Mouse (Mus musculus) left cerebral cortex, postnatal 14 days (tissue): ENCODE measurements at regions not wholly inside any gene's neighbourhood (a gene's known extent, or its start where the extent isn't known, plus 50 kb on each side); places are given as distances from the start of the nearest gene placed in this dataset.

Experiments
- DNase-seq, 2 experiments: peaks; one replicate each; pipeline ENCODE4 v3.0.0; 2021 to 2022; ENCODE audit warnings: low spot score in 2 of 2, mixed read lengths in 1 of 2
- intact Hi-C: fragments of 180-260 bp; cut with DNase I; formaldehyde crosslinking; loops from one replicate; pipeline ENCODE4 v1.15.1; 2025

DNA sequence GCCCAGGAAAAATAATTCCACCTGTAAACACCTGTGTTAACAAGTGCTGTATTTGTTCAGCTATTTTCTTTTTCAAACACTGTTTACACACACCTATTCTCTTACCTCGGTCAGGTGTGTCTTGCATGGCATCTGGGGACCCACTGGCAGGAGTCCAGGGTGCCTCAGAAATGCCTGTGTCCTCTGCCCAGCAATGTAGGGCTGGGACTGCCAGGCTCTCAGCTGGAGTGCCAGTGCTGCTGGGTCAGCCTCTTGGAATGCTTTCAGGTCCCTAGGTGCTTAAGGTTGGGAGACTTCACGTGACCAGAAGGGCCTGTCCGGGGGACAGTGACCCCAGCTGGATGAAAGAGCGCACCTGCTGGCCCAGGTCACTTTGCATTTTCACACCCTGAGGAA is 112.4 kb upstream of the Id2 start:
- intact Hi-C loops = no loop called here
- no peak for DNase-seq

DNA sequence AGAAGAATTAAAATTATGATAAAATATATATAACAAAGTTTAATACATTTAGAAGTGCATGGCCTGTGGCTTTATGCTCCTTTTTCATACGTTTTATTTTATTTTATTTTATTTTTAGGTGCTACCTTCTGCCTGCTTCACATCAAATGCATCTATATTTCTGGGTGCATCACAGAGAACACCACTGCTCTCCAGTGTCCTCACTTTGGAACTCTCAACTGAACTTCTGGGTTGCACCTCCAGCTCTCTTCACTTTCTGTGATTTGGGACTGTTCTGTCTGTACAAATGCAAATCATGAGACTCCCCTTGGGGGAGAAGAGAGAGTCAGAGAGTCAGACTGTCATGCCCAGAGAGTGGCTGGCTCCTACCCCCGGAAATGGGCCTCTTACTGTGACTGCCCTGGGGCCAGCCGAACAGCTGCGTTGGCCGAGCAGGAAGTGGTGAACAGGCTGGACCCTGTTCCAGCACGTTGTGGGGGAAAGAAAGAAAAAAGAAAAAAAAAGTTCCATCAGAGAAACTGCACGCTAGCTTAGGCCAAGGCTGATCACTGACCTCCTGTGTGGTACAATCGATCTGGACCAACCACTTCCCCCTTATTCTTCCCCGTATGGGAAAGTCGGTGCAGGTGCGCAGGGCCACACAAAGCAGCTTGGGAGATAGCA is 111.9 kb upstream of the Id2 start:
- intact Hi-C loops = no loop called here
- peak; percentile 29 to 50 for DNase-seq

DNA sequence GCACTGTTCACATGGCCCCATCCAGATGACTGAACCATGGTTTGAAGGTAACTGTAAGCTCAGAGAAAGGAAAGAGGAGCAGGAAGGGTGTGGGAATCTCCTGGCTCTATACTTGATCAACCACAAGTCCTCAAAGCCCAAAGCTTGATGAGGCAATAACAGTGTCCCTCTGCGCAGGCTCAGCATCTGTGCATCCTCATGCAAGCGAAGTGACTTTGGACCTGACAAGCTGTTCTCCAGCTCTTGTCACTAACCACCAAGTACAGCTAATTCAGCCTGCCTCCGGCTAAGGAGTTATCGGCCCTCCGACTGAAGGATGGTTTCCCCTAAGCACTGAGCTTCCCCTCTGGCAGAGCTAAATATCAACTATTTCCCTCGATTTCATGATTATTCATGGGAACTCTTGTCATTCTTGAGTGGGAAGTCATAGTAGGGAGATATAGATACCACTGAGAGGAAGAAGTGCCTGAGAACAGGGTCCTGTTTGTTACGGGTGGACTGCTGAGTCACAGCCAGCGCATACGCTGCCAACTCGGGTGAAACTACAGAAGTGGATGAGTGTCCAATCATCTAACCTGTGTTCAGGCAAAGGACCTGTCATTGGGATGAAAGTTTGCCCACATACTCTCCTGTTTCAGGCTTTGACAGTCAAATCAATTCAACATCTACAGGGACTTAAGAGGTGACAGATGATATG is 106.6 kb upstream of the Id2 start:
- intact Hi-C loops = no loop called here
- no peak for DNase-seq

DNA sequence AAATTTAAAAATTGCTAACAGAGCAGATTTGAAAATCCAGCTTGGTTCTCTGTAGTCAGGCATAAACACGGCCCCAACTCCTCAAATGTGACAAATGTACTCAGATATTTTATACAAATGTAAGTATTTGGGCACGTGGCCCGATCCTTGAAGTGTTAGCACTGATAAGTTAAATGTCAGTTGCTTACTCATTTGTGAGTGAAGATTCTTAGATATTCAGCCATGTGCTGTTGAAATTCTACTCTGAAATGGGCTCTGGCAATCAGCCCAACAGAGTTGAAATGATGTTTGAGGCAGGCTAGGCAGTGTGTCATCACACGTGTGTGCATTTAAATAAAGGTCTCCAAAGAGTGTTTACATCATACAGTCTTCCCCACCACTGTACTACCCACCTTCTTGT is 103.2 kb upstream of the Id2 start:
- intact Hi-C loops = no loop called here

DNA sequence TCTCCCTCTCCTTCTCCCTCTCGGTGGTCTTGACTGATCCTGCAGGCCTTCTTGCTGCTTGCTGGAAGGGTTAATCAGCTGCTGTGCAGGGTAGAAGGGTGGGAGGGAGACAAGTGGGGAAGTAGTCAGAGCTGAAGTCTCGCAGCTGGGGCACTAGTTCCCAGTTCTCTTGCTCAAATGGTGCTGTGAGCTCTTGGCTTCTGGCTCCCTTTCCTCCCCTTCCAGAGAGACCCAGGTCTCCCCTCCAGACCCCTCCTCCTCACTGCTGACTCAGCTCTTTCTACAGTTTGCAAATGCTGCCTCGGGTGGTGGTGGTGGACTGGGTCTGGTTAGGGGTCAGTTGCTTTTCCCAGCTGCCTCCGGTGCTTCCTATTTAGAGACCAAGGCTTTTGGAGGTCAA is 100.8 kb upstream of the Id2 start:
- no peak for DNase-seq
- intact Hi-C loops = no loop called here

More for the DNA sequence above, 103.2 kb upstream of the Id2 start:
- no peak for DNase-seq

DNA sequence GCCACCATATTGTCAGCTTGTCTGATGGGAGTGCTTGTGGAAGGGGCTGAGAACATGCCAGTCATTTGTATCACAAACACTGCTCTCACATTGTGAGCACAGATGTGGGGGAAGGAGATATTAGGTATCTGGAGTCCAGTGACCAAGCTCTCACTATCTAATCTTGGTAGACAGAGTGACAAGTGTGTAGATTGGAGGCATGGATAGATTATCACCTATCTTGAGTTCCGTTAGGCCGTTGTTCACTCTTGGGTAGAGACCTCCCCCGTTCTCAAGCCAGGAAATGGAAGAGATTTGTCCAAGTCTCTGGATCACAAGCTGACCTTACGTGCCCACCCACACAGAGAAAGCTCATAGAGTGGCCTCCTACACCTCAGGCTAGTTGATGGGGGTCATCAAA is 99.1 kb upstream of the Id2 start:
- intact Hi-C loops = no loop called here
- DNase-seq = no peak

DNA sequence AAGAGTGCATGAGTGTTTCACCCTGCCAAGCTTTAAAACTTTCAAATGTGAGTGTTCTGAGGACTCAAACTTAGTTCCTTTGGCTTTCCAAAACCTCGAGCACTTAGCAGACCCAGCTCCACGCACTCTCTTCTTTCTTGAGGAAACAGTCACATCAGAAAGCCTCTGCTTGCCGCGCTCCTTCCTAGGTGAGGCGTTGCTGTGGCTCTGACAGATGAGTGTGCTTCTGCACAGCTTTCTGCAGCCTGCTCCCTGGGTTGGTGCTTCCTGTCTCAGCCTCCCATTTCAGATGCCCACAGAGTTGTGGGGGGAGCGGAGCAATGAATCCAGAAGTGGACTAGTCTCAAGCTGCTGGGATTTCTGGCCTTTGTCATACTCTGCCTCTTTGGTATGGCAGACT is 95.3 kb upstream of the Id2 start:
- intact Hi-C loops = no loop called here
- no peak for DNase-seq

DNA sequence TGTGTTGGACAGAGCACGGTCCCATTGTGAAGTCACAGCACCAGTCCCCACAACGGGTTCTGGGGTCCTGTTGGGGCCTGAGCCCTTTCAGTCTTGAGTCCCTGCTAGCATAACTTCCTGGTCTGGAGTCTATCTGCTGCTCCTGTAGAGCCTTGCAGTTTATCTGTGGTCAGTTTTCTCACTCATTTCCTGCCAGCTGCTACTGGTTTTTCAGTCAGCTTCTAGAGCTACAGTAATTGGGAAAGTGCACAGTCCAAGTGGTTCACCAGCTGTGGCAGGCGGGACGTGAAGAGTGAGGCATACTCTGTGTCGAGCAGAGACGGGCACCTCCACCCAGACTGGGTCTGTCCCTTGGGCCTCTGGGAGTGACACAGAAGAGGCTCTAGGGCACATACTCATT is 93.4 kb upstream of the Id2 start:
- intact Hi-C loops = no loop called here
- DNase-seq = peak in 1 of 2 experiments; percentile 32

DNA sequence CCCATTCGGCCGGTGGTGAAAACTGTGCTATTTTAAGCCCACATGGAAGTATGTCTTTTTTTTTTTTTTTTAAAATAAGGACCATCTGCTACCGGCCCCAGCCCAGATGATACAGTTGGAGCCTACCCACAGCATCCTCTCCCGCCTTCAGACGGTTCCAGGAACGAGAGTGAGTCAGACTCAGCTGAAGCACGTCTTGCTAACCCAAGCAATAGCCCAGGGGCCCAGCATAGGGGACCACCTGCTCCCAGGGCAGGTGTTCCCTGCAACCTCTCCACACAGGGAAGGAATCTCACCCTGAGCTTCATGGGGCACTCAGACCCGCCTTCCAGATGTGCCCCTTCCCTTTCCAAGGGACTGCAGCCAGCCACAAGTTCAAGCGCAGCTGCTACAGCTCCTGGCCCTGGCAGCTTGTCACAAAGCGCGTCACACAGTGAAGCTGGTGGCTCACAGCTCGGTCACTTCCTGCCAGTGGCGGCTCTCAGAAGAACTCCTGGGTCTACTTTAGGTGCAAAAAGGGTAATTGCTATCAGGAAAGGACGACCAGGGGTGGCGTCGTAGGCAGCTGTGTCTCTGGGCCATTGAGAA is 92.3 kb upstream of the Id2 start:
- peak; percentile 68 to 83 for DNase-seq
- intact Hi-C loops = no loop called here

DNA sequence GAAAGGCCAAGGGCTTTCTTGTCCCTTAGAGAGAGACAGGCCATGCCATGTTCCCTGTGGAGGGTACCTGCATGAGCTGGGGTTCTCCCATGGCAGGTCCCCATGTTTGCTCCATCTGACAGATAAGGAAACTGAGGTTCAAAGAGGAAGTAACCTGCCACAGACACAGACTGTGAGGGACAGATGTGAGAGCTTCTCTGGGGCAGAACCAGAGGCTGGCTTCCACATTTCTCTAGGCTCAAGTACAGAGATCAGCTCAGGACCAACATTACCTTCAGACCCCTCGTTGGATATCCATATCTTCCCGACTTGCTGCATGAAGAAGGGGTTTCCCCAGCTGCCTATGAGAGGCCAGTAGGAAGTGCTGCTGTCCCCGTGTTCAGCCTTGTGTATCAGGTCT is 91.6 kb upstream of the Id2 start:
- intact Hi-C loops = no loop called here
- no peak for DNase-seq

DNA sequence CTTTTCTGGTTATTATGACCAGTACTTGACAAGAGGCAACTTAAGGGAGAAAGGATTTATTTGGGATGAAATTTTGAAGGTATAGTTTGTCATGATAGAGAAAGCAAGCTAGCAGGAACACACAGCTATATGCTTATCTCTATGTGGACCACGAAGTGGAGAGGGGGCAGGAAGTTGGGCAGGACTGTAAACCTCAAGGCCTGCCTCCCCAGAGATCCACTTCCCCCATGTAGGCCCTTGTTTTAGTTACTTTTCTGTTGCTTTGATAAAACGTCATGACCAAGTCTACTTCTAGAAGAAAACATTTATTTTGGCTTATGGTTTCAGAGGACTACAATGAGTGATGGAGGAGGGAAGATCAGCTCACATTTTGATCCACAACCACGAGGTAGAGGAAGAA is 90.3 kb upstream of the Id2 start:
- intact Hi-C loops = no loop called here
- DNase-seq = no peak

DNA sequence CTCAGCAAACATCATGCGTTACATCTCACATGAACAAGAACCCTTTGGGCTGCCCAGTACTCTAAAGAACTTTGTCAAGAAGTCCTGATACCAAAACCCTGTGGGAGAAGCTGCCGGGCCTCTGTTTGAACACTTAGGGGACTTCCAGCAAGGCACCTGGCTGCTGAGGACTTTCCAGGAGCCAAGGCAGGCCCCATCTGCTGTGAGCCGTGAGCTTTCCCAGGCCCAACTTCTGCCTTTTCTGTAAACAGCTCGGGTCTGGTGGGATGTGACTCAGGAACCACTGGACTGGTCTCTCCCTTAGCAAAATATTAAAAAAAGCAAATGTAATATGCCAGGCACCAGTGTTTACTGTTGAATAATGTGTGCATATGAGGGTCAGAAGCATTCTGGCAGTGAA is 85.7 kb upstream of the Id2 start:
- intact Hi-C loops = no loop called here
- no peak for DNase-seq

DNA sequence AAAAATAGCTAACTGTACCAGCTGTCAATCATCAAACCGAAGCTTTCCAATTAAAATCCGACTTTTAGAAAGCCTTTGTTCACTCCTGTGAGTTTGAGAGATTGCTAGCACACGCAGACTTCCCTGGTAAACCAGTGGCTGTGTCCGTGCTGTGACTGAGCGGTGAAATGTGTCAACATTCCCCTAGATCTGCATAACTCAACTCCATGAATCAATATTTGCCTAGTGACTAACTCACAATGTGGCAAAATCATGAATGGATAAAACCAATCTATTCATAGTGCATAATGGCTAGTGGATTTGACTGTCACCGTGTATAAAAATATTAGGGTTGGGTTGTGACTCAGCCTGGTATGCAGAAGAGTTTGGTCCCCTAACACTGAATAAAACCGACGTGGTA is 84.4 kb upstream of the Id2 start:
- intact Hi-C loops = no loop called here
- no peak for DNase-seq

DNA sequence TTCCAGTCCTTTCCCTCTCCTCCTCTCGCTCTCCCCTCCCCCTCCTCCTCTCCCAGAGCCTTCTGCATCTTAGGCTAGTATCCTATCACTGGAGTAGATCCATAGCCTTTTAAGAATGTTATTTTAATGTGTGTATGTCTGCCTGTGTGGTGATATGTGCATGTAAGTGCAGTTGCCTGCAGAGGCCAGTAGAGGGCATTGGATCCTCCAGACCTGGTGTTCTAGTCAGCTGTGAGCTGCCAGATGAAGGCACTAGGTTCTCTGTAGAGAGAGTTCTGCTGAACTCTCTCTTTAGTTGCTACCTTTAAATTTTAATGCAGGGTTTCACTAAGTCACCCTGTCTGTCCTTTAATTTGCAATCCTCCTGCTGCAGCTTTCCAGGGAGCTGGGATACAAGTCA is 83.9 kb upstream of the Id2 start:
- intact Hi-C loops = no loop called here
- DNase-seq = no peak

DNA sequence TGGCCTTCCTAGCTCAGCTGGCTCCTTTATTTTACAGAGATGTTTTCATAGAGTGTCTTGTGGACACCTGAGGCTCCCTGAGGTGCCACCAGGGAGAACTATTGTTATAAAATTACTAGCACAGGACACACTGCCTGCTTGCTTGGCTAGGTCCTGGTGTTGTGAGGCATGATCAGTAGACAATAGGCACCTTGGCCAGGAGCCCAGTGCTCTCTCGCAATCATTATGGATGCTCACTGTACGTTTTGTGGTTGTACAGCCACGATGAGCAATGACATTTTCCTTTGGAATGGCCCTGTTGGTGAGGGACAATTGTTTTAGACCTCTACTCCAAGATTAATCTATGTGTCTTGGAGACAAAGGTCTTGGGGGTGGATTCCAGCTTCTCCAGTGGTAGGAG is 83.3 kb upstream of the Id2 start:
- DNase-seq = no peak
- intact Hi-C loops = no loop called here

DNA sequence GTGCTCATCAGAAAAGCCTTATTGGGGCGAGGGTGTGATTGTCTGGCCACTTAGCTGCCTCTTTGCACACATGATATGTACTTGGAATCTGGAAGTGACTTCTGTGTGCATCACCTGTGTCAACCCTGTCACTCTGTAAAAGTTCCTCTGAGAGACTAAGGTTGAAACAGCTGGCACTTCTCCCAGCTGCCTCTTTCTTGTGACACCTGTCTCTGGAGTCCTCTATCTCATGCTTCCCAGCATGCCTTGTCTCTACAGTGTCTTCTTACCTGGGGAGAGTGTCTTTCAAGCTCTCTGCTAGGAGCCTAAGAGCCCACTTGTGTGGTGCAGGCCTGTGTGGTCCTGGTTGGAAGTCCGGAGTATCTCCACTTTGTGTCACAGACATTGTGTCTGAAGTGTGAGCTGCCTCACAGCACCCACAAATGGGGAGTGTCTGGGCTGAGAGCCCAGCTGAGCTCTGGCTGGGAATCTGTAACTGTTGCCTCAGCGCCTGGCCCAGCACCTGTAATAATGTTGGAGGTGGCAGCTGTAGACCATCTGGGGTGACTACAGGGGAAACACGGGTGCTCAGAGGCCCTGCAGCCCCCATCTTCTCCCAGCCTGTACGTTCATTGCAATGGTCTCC is 81.7 kb upstream of the Id2 start:
- DNase-seq = no peak
- intact Hi-C loops = no loop called here

DNA sequence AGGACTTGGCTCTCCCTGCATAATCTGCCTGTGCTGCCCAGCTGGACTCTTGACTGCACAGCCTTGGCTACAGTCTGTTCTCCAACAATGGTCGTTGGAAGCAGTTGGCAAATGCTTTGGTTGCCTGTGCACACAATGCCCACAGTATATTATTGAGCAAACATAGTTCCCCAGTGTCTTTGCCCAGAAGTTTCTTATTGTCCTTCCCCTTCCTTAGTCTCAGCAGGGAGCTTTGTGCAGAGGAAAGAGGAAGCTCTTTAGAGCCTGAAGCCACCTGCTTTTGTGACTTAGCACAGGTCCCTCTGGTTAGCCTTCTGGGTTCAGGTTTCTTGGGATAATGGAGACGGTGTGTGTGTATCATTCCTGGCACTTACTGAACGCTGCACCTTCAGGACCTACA is 80.9 kb upstream of the Id2 start:
- DNase-seq = no peak
- intact Hi-C loops = no loop called here

DNA sequence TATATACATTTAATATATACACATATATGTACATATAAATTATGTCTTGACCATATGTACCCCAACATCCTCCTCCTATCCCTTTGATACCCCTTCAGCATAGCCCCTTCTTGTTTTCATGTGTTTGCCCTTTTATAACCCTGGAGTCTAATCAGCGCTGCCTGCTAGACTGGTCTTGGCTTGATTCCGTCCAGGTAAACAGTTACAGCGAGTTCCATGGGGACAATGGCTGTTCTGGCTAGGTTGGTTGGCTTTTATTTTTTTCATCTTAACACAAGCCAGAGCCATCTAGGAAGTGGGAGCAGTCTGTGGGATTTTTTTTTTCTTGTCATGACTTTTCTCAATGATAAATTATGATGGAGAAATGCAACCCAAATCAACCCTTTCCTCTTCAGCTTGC is 79.6 kb upstream of the Id2 start:
- DNase-seq = no peak
- intact Hi-C loops = no loop called here

DNA sequence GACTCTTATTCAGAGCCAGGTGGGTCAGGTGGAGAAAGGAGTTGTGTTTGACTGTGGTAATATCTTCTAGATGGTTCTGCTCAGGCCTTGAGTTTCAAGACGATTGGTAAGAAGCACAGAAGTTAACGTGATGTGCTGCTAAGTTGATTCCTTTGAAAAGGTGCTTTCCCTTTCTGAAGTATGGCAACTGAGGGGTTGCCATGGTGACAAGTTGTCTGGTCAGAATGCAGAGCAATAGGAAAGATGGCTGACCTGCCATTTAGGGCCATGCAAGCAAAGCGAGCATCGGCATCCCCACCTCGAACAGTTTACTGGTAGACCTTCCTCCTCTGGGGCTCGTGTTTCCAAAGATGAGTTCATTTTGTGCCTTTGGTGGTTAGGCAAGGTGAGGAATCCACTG is 76.1 kb upstream of the Id2 start:
- DNase-seq = no peak
- intact Hi-C loops = no loop called here

DNA sequence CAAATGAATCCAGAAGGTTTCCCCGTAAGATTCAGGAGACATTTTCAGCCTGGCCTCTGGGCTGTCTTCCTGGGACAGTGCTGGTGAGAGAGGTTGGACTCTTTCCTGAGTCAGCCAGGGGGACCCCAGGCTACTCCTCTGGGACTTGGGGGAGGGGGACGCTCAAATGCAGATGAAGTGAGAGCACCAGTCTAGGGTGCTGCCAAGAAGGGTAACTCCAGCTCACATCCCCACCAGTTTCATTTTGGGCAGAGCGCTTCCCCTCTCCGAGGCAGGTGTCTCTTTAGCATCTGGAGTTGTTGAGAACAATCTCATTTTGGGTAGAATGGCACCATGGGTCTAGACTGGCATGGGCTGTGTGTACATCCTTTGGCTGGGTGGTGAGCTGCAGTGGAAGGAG is 75.5 kb upstream of the Id2 start:
- intact Hi-C loops = no loop called here
- no peak for DNase-seq

DNA sequence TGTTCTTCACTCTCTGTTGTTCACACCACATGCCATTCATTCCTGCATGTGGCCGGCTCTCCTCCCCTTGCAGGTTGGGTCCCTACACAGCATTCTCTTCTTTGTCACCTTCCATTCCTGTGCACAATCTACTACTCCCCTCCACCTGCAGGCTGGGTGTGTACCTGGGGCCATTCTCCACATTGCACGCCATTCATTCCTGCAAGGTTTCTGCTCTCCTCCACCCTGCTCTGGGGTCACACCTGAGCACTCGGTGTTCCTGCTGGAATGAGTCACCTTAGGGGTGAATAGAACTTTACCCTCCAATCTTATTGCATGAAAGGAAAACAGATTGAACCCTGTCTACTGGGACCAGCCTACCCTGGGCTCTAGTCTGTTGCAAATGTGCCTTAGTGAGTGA is 72.7 kb upstream of the Id2 start:
- intact Hi-C loops = no loop called here
- DNase-seq = no peak
